Mouse (Mus musculus): ENCODE measurements around the gene Ppara.

DNA sequence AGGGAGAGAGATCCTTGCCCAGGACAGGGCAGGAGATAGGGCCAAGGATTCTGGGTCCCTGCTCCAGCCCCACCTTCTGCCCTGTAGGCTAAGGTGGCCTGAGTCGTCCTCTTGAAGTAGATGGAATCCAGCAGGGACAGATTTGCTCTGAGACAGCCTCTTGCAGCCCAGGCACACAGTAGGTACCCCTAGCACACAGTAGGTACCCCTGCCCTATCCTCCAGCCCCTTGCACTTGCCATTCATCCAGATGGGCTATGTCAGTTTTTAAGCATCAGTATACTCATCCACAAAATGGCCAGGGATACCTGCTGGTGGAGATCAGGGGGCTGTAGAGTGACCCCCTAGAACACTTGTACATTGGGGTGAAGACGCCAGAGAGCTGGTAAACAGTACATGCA lies 41.0 kb upstream of the Ppara start:
- no peak for TF ChIP-seq POLR2A (IDR thresholded peaks at IDR 0.05; ENCODE audit: borderline replicate concordance, insufficient read depth, low read length)
- TF ChIP-seq CTCF (IDR thresholded peaks at IDR 0.05; ENCODE audit: borderline replicate concordance, insufficient read depth, low read depth, low read length), result no peak
